Mouse (Mus musculus) ES-E14 (cell line): Measurements from ENCODE around the gene Brpf1.

ENCODE experiments used
- HCFC1 ChIP-seq: IDR thresholded peaks from 2 replicates; pipeline ENCODE4 v1.6.1; 2012; ENCODE audit warnings: low read length, inconsistent platforms, borderline replicate concordance; ENCODE audit not compliant: insufficient read depth
- MAFK ChIP-seq: IDR thresholded peaks from 2 replicates; pipeline ENCODE4 v1.6.1; 2014; ENCODE audit warnings: mild to moderate bottlenecking, low read depth, low read length, inconsistent platforms; ENCODE audit not compliant: insufficient read depth
- ZC3H11A ChIP-seq: IDR thresholded peaks from 2 replicates; pipeline ENCODE4 v1.6.1; 2012; ENCODE audit warnings: low read depth, mild to moderate bottlenecking, inconsistent platforms, low read length, borderline replicate concordance

DNA sequence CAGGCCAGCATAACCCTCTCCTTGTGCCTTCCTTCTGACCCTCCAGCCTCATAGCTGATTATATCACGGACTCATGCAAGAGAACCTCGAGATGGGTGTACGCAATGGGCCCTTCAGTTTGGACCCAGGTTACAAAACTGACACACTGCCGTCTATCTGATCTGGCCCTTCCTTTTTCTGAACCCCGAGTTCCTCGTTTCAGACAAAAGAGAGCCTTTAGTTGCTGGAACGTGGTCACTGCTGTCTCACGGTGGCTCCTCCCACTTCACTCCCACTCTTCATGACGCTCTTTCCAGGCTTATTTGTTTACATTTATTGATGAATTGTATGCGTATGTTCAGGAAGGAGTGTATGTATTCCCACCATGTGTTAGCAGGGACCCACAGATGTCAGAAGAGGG, 44.7 kb downstream of the Brpf1 start:
- no peak for TF ChIP-seq ZC3H11A
- no peak for TF ChIP-seq MAFK
- no peak for TF ChIP-seq HCFC1
